Mouse (Mus musculus) left cerebral cortex, adult 2 months (tissue): Measurements from ENCODE around the gene Snx8. TPM values are rescaled to one million over a fixed set of nuclear protein-coding genes. Genes with fewer than 3 reads are reported as not detected.

Experiments used
- DNase-seq, 2 experiments: peaks; one replicate each; pipeline ENCODE4 v3.0.0; 2021 to 2022; ENCODE audit warnings: low spot score in 2 of 2, mixed read lengths in 1 of 2; ENCODE audit errors: extremely low spot score in 1 of 2
- H3K27ac ChIP-seq: fragments of 200-600 bp; 2 replicates; pipeline ENCODE4 v1.8.1; 2022
- H3K4me3 ChIP-seq: fragments of 200-600 bp; 2 replicates; pipeline ENCODE4 v1.8.1; 2022
- CTCF ChIP-seq: fragments of 200-600 bp; IDR thresholded peaks from 2 replicates; pipeline ENCODE4 v1.8.1; 2022; ENCODE audit warnings: antibody characterized with exemption, mild to moderate bottlenecking, moderate library complexity
- intact Hi-C: fragments of 180-260 bp; cut with DNase I; formaldehyde crosslinking; loops from one replicate; pipeline ENCODE4 v1.15.1; 2025
- total RNA-seq, 2 experiments: library from RNA; stranded (reverse); gene quantifications; 2 replicates each; pipeline ENCODE4 v1.2.3; 2021

Gene Snx8
- total RNA-seq, 2 experiments from 2014 or later, result 10.9 to 12.7 TPM

GRCm38 (mm10) chr5:140359930-140360674 is 29.0 kb downstream of the Snx8 start:
- intact Hi-C loops, result no loop called here
- TF ChIP-seq CTCF, result no peak
- H3K4me3 ChIP-seq, result no peak overlapping the region
- no peak overlapping the region for H3K27ac ChIP-seq
- no peak for DNase-seq

GRCm38 (mm10) chr5:140357466-140357865 is 31.6 kb downstream of the Snx8 start:
- no peak for TF ChIP-seq CTCF
- intact Hi-C loops, result no loop called here
- no peak for DNase-seq
- Histone ChIP-seq H3K4me3 (no peak overlapping the region), H3K27ac (no peak overlapping the region)

- no peak for TF ChIP-seq CTCF
- intact Hi-C loops, result no loop called here
- no peak overlapping the region for H3K27ac ChIP-seq
- no peak for DNase-seq
- no peak overlapping the region for H3K4me3 ChIP-seq
Measured at GRCm38 (mm10) chr5:140355934-140356333, 33.1 kb downstream of the Snx8 start.

GRCm38 (mm10) chr5:140352352-140352751 is 36.7 kb downstream of the Snx8 start:
- TF ChIP-seq CTCF, result no peak
- intact Hi-C loops, result no loop called here

GRCm38 (mm10) chr5:140350731-140351497 is 38.1 kb downstream of the Snx8 start:
- no peak for TF ChIP-seq CTCF
- intact Hi-C loops, result no loop called here
- Histone ChIP-seq H3K4me3 (no peak overlapping the region), H3K27ac (no peak overlapping the region)
- no peak for DNase-seq

More at GRCm38 (mm10) chr5:140352352-140352751, 36.7 kb downstream of the Snx8 start:
- no peak overlapping the region for H3K4me3 ChIP-seq
- no peak for DNase-seq
- H3K27ac ChIP-seq, result no peak overlapping the region

- DNase-seq, result no peak
- intact Hi-C loops, result no loop called here
- H3K27ac ChIP-seq, result no peak overlapping the region
Measured at GRCm38 (mm10) chr5:140349882-140350281, 39.2 kb downstream of the Snx8 start.

GRCm38 (mm10) chr5:140346050-140346449 is 43.0 kb downstream of the Snx8 start:
- intact Hi-C loops, result no loop called here

More at GRCm38 (mm10) chr5:140349882-140350281, 39.2 kb downstream of the Snx8 start:
- H3K4me3 ChIP-seq, result no peak overlapping the region
- no peak for TF ChIP-seq CTCF

GRCm38 (mm10) chr5:140345244-140345643 is 43.8 kb downstream of the Snx8 start:
- TF ChIP-seq CTCF, result no peak
- no peak for DNase-seq
- no peak overlapping the region for H3K4me3 ChIP-seq
- intact Hi-C loops, result no loop called here
- H3K27ac ChIP-seq, result no peak overlapping the region

More at GRCm38 (mm10) chr5:140346050-140346449, 43.0 kb downstream of the Snx8 start:
- TF ChIP-seq CTCF, result no peak
- Histone ChIP-seq H3K27ac (no peak overlapping the region), H3K4me3 (no peak overlapping the region)
- no peak for DNase-seq

- intact Hi-C loops, result no loop called here
- no peak for DNase-seq
- Histone ChIP-seq H3K27ac (no peak overlapping the region), H3K4me3 (no peak overlapping the region)
- no peak; the same call in 1 of the 2 replicates for TF ChIP-seq CTCF
Measured at GRCm38 (mm10) chr5:140342880-140343279, 46.2 kb downstream of the Snx8 start.

GRCm38 (mm10) chr5:140339836-140340235 is 49.2 kb downstream of the Snx8 start:
- H3K4me3 ChIP-seq, result no peak overlapping the region

GRCm38 (mm10) chr5:140338779-140339178 is 50.3 kb downstream of the Snx8 start:
- no peak overlapping the region for H3K27ac ChIP-seq
- H3K4me3 ChIP-seq, result no peak overlapping the region
- intact Hi-C loops, result loop anchor here (5.0 kb wide), 1 partner anchor 74 kb away; no protein-coding TSS in a partner anchor
- DNase-seq, result no peak
- TF ChIP-seq CTCF, result no peak; the same call in 1 of the 2 replicates

More at GRCm38 (mm10) chr5:140339836-140340235, 49.2 kb downstream of the Snx8 start:
- TF ChIP-seq CTCF, result no peak
- intact Hi-C loops, result loop anchor here (5.0 kb wide), 1 partner anchor 72 kb away; no protein-coding TSS in a partner anchor
- H3K27ac ChIP-seq, result no peak overlapping the region
- no peak for DNase-seq

GRCm38 (mm10) chr5:140336680-140337079 is 52.4 kb downstream of the Snx8 start:
- Histone ChIP-seq H3K4me3 (no peak overlapping the region), H3K27ac (no peak overlapping the region)
- intact Hi-C loops, result loop anchor here (1.0 to 5.0 kb wide), 2 partner anchors 76 to 498 kb away; no protein-coding TSS in a partner anchor
- peak in 1 of 2 experiments; percentile 27 for DNase-seq
- TF ChIP-seq CTCF, result peak; percentile 84
